Mouse (Mus musculus) frontal cortex, adult 2 months (tissue): ENCODE data around the gene Trpv5. TPM values are rescaled to one million over a fixed set of nuclear protein-coding genes. Genes with fewer than 3 reads are reported as not detected.

ENCODE experiments used
- polyA plus RNA-seq: library from polyadenylated mRNA; depleted of rRNA; stranded (reverse); fragments of >200 nt; gene quantifications from 2 replicates; pipeline ENCODE4 v1.2.3, GENCODE M21; 2012; rRNA removed

Gene Trpv5
- polyA plus RNA-seq, 1 experiment: not detected

Other genes starting within 250 kb of the Trpv5 start
- gene Gm10334, start 234.6 kb downstream of the Trpv5 start, polyA plus RNA-seq: 1.8 and 2.3 TPM in 2 replicates
- gene Prss1, start 221.8 kb downstream of the Trpv5 start, polyA plus RNA-seq: not detected in 2 replicates
- gene Prss2, start 159.0 kb downstream of the Trpv5 start, polyA plus RNA-seq: 0.16 TPM in 1 of 2 replicates, not detected in the other
- gene Ephb6, start 75.3 kb downstream of the Trpv5 start, polyA plus RNA-seq: 76.3 and 108 TPM in 2 replicates
- 0.72 and 0.74 TPM in 2 replicates for gene Trpv6, start 44.4 kb downstream of the Trpv5 start, polyA plus RNA-seq
- not detected in 2 replicates for gene Llcfc1, start 3.7 kb upstream of the Trpv5 start, polyA plus RNA-seq
- 0.08 and 0.13 TPM in 2 replicates for gene Kel, start 23.6 kb upstream of the Trpv5 start, polyA plus RNA-seq
- gene Olfr459, start 94.4 kb upstream of the Trpv5 start, polyA plus RNA-seq: not detected in 2 replicates
- not detected in 2 replicates for gene Pip, start 166.8 kb upstream of the Trpv5 start, polyA plus RNA-seq
- gene Sval2, start 172.2 kb upstream of the Trpv5 start, polyA plus RNA-seq: not detected in 2 replicates